Mouse (Mus musculus) heart, adult 18-20 months (tissue): ENCODE data around the gene Ganc. TPM values are rescaled to one million over a fixed set of nuclear protein-coding genes. Genes with fewer than 3 reads are reported as not detected.
A peak's percentile ranks its signal among the peaks of the same experiment; 100 is the strongest.

Source experiments
- DNase-seq, 2 experiments: peaks; one replicate each; pipeline ENCODE4 v3.0.0; 2021 to 2022; ENCODE audit warnings: mixed read lengths in 1 of 2
- long read RNA-seq, 2 experiments: library from polyadenylated mRNA; stranded (forward); transcript quantifications; one replicate each; pipeline ENCODE4 v2.0.0; 2021
- total RNA-seq, 2 experiments: library from RNA; stranded (reverse); gene quantifications; 2 replicates each; pipeline ENCODE4 v1.2.3; 2021

Ganc gene
- 10 to 100 TPM; 26.0 to 27.1 TPM for total RNA-seq
- long read RNA-seq, experiment 1, full-length matches to known transcripts, result 7 of 7 reads
- long read RNA-seq, experiment 1, partial matches to known transcripts, result 0 of 7 reads
- long read RNA-seq, experiment 1, other reads (novel, unspliced or antisense), result 0 of 7 reads
- long read RNA-seq, experiment 2, full-length matches to known transcripts, result 3 of 3 reads
- long read RNA-seq, experiment 2, partial matches to known transcripts, result 0 of 3 reads
- long read RNA-seq, experiment 2, other reads (novel, unspliced or antisense), result 0 of 3 reads

DNA sequence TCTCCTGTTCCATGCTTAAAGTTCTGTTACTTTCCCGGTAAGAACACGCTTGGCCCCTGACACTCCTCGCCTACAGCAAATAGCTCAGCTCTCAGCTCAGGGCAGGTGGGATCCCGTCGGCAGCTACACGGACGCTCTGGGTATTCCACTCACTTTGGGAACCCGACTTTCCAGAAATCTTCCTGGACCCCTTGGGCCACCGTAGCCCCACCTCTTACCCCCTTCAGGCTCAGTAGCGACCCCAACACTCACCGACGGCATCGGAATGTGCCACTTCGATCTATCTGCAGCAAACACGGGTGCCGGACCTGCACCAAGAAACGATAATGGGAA lies at the start of gene Ganc:
TSS of gene Ganc (plus strand) at position 244 of the 333 bp plus-strand sequence.
- DNase-seq, result no peak

- no peak for DNase-seq
These were observed 43.3 kb upstream of the Ganc start for GRCm38 (mm10) chr2:120360425-120360824.

GRCm38 (mm10) chr2:120366501-120366900 lies 37.2 kb upstream of the Ganc start:
- DNase-seq, result no peak

DNA sequence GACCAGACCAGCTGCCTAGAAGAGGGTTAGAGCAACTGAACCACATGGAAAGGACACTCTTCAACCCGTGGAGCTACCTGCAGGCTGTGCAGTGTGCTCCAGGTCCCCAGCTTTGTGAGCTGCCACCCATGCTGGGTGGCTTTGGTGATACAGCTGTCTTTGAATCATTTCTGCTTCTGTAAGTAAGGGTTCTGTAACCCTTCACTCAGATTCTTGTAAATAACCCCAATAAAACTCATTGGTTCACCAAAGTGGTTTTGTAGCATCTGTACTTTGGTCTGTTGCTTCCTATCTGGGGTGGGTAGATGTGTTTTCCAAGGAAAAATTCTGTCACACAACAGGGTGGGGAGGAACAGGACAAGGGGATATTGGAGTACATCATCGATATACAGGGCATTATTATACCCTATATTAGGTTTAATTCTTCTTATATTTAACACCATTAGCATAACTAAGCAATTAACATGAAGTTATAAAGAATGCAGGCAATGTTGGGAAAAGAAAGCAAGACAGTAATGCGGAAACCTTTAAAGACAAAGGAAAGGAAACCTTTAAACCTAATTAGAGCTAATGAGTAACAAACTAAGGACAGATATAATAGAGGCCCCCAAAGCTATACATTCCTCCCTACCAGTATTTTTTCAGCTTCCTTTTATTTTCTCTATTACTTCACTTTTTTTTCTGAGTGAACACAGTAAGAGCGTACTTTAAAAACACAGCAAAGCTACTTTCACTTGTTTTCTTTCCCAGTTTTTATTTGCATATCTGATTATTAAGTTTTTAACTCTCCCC lies 36.1 kb upstream of the Ganc start:
- no peak for DNase-seq

- no peak for DNase-seq
These were observed 29.8 kb upstream of the Ganc start for GRCm38 (mm10) chr2:120373858-120374257.

DNA sequence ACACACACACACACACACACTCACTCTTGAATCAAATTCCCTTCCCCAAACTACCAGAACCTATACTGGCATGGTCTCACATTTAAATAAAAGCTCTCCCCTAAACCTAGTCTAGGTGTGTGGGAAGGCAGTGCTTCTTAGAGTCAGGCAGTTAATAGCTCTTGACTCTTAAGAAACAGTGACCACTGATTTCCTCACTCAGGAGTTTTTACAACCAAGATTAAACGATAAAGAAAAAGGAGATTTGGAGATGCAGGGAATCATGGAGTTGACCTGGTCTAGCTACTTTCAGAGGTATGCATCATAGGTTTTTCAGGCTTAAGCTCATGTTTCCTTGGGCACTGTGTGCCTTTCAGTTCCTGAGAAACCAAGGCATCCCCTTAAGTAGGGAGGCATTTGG lies 17.4 kb upstream of the Ganc start:
- no peak for DNase-seq

DNA sequence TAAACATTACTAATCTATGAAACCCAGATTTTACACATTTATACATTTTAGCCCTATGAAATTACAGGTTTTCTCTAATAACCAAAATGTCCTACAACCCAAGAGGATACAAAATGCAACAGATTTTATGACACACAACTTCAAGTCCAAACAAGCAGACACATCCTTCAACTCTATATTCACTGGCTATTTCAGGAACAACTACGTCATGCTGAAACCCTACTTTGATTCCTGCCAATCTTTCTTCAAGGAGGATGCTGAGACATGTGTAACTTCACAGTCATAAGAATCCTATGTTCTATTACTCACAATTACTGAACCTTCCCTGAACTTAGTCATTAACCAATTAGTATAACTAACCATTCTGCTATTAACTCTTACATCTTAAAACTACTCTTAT lies 16.4 kb upstream of the Ganc start:
- no peak for DNase-seq

GRCm38 (mm10) chr2:120389376-120389775 lies 14.3 kb upstream of the Ganc start:
- no peak for DNase-seq

- peak; percentile 15 to 28 for DNase-seq
These were observed 12.8 kb upstream of the Ganc start for GRCm38 (mm10) chr2:120390934-120391333.

DNA sequence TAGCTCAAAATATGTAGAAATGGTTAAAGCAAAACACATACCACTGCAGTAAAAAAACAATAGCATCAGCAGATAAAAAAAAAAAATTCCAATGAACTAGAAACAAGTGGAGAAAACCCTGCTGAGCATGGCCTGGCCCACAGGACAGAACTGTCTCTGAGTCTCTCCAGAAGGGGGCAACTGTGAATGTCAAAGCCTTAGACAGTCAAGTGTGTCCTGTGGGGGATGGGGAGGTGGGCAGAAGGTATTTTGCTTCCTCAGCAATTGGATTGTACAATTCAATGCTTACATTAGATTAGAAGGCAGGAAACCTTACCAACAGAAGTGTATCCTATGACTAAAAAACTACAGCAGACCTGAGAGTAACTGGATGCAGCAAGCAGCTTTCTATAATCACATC lies 11.3 kb upstream of the Ganc start:
- no peak for DNase-seq

- DNase-seq, result no peak
These were observed 5.7 kb upstream of the Ganc start for GRCm38 (mm10) chr2:120397951-120398350.

DNA sequence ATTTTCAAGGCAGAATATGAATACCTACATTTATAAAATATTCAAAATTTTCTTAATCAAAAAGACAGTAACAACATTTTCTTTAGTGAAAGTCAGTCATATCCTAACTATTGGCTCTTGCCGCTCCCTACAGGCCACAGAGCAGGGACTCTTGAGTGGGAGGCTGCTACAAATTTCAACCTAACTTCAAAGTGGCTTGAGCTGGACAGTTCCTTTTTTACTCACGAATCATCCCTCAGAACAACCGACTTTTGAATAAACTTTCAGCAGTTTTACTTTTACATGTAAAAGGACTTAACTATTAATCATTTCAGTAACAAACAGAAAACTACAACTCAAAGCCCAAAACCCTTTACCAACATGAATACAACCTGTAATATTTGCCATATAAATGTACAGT lies 883 bp upstream of the Ganc start:
- no peak for DNase-seq

DNA sequence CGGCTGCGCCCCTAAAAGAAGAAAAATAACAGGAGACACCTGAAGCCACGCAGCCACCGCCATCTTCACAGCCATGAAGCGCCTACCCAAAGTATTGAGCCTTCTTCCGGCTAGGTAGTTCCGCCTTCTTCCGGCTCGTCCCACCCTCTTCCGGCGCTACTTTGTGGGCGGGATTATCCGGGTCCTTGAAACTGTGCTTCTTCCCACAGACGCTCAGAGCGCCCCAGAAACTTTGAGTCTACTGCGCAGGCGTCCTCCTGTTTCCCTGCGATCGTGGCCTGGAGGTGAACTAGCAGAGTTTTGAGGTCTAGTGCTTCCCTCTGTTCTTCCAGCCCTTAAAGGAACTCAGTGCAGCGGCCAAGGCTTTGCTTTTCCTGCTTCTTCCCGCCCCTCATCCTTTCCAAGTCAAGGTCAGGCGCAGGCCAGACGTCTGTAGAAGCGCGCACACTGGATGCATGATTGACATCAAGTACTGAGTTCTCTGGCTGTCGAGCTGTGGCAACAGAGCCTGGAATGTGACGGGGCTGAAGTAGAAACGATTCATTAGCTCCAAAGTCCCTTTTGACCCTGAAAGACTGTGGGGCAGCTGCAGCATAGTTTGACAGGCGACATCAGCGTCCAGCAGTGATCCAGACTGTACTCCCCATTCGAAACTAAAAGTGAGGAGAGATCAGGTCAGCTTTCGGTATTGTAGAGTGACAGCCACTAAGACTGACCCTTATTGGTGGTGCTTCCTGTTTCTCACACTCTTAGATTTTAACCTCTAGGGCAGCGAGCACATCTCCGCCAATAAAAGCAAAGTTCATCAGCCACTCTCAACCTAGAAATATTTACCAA lies 508 bp downstream of the Ganc start, which contains the start of gene Tmem87a:
TSS of gene Tmem87a (minus strand) at position 128 of the 837 bp plus-strand sequence.
- peak; percentile 98 to 99 for DNase-seq

DNA sequence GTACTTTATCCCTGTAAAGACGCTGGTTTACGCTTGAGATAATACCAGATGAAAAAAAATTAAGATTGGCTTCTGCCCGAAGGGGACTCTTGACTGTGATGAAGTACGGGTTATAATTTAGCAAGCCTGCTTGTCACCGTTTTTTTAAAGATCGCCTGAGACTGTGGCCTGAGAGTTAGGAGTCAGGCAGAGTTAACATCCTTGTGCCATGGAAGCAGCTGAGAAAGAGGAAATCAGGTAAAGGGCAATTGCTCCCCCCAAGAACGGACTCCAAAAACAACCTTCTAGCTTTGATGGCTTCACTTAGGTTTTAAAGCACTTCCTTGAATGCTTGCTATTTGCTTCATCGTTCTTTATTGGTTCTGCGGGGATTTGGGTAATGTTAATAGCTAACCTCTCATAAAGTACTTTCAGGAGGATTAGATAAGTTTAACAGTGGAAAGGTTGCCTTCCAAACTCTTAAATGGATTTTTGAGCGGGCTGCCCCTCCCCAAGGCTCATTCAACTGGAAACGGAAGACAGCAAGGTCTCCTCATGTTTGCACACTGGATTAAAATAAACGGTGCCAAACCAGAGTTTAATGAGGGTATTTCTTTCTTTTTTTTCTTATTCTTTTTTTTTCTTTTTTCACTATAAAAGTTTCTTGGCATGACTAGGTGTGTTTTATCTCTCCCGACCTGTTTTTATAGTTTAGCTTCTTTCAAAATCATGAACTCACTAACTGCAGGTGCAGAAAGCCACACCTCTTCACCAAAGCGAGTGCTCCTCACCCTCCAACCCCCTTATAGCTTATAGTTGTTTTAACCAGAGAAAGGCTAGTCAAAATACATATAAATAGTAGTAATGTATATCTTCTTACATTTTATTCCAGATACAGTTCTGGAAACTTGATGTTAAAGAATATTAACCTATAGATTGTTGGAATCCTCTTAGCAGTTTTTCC lies 1.4 kb downstream of the Ganc start:
- peak; percentile 3 to 10 for DNase-seq

- DNase-seq, result no peak
These were observed 7.5 kb downstream of the Ganc start for GRCm38 (mm10) chr2:120411096-120411628.

DNA sequence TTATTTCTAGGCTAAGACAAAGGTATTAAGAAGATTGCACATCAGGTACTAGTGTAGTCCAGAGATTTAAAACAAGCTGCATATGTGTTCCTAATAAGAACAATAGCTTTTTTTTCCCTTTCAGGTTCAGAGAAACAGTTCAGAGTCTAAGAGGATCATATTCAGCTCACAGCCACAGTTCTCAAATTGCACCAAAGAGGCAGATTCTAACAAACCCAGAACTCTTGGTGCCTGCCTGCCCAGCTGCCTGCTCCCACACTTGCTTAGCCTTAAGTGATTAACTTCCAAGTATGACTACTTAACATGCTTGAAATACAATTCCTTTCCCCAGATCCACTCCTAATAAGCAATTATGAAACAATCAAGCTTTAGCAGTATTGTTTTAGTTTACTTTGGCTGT lies 10.4 kb downstream of the Ganc start:
- no peak for DNase-seq

GRCm38 (mm10) chr2:120414738-120415414 lies 11.2 kb downstream of the Ganc start:
- DNase-seq, result no peak

GRCm38 (mm10) chr2:120424386-120424785 lies 20.7 kb downstream of the Ganc start:
- no peak for DNase-seq

GRCm38 (mm10) chr2:120444486-120444885 lies 40.8 kb downstream of the Ganc start:
- DNase-seq, result no peak

- no peak for DNase-seq
These were observed 42.7 kb downstream of the Ganc start for GRCm38 (mm10) chr2:120446373-120446772.

GRCm38 (mm10) chr2:120447306-120447705 lies 43.6 kb downstream of the Ganc start:
- DNase-seq, result no peak
